Mouse (Mus musculus) small intestine, adult 2 months (tissue): ENCODE results near the gene Sh3bgr.

Experiments
- CTCF ChIP-seq: fragments of 200-500 bp; IDR thresholded peaks from 2 replicates; pipeline ENCODE4 v1.5.1; 2012; ENCODE audit warnings: low read depth, mild to moderate bottlenecking, control low read depth, inconsistent platforms, low read length, moderate library complexity, mixed read lengths; ENCODE audit not compliant: insufficient replicate concordance, insufficient read length; ENCODE audit errors: extremely low read depth
- POLR2A ChIP-seq: fragments of 200-500 bp; IDR thresholded peaks from 2 replicates; pipeline ENCODE4 v1.6.1; 2012; ENCODE audit warnings: low read depth, mild to moderate bottlenecking, control low read depth, inconsistent platforms, low read length, moderate library complexity

DNA sequence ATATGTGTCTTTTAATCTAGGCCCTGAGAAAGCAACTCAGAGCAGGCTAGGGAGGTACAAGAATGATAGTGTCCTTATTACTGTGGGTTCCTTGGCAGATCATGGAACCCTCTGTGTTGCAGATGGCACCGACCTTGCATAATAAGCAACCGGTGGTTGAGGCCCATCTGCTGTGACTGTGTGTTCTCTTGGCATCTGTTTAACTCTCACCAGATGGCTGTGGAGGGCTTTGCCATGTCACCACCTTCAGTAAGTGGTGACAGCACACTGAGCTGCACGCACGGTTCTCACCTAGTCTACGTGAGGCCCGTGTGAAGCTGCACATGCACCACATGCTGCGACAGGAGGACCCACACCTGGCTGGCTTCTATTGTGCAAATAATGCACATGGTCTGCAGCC lies 49.4 kb downstream of the Sh3bgr start:
- TF ChIP-seq CTCF = no peak
- no peak for TF ChIP-seq POLR2A
